Mouse (Mus musculus): ENCODE results near the gene Zfp57. TPM values are rescaled to one million over a fixed set of nuclear protein-coding genes. Genes with fewer than 3 reads are reported as not detected.

The Zfp57 gene
- total and polyA plus RNA-seq, 3 experiments = 0.70 to 2.1 (median 2.0) TPM

DNA sequence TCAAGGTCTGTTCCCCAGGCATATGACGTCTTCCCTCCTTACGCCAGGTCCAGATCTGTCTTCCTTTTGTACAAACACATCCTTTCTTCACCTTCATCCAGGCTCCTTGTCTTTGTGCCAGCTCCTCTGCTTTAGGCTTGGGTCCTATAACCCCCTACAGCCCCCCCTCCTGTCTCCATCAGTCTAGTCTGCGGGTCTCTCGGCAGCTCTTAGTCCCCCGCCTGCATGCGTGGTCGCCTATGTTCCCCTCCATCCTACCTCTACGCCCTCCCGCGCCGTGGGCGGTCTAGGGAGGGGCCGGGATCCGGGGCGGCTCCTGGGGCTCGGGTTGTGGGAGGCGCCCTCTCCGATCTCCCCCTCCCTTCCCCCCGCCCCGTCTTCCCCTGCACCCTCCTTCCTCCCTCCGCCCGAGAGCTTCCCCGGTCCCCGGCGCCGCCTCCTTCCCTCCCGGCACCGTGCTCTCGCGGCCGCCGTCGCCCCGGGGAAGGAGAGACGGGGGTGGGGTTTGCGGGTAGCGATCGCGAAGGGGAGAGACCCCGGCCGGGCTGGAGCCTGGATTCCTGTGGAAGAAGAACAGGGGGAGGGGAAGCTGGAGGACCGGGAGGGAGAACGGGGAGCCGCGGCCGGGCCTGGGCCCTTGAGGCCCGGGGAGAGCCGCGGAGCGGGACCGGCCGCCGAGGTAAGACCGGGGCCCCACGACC is 44.8 kb downstream of the Zfp57 start, which contains the start of gene Gabbr1:
Gene Gabbr1, plus strand, starts transcription at position 356 of the 701 bp plus-strand sequence.
- DNase-seq = peak; percentile 90

DNA sequence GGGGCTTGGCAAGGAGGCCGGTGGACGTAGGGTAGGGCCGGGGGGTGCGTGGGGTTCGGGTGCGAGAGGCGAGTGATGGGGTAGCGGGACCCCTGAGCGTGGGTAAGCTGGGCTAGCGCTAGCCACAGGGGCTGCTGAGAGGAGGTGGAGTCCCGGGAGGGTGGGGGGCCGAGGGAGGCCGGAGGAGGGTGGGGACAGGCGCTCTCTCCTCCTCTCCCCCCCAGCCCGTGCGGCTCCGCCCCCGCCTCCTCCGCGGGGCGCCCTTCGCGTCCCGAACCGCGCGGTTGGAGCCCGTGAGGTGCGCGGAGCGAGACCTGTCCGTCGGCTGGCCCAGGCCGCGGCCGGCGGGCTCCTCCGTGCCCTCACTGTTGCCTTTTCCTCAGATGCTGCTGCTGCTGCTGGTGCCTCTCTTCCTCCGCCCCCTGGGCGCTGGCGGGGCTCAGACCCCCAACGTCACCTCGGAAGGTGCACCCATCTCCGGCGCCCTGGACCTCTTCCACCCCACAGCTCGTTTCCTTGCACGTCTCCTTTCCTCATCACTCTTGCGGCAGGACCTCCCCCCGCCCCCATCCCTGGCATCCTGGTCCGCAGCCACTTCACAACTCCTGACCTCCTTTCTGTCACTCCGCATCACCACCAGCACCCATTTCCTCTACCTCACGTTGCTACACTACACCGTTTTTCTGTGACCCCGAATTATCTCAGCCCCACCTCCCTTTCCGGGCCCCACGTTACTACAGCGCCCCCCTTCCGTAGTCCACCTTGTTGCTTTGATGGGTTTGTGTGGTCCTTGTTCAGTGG is 45.5 kb downstream of the Zfp57 start:
- peak; percentile 82 for DNase-seq

DNA sequence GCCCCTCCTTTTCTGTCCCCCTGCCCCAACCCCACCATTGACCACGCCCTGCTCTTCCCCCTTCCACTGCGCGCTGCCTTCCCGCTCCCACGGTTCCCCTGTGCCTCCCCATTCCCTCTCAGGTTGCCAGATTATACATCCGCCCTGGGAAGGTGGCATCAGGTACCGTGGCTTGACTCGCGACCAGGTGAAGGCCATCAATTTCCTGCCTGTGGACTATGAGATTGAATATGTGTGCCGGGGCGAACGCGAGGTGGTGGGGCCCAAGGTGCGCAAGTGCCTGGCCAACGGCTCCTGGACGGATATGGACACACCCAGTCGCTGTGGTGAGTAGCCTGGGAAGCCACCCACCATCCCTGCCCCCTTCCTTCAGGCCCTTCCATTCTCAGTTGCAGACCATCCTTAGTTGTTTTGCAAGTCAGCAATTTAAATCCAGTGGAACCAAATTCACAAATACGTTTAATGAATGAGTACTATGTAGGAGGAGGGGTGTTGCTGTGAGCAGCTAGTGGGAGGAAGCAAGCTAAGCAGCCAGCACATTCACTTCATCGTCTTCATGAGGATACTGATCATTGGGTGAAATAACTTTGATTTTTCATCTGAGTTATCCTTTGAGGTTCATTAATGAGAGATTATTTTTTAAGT is 46.5 kb downstream of the Zfp57 start:
- DNase-seq = no peak

DNA sequence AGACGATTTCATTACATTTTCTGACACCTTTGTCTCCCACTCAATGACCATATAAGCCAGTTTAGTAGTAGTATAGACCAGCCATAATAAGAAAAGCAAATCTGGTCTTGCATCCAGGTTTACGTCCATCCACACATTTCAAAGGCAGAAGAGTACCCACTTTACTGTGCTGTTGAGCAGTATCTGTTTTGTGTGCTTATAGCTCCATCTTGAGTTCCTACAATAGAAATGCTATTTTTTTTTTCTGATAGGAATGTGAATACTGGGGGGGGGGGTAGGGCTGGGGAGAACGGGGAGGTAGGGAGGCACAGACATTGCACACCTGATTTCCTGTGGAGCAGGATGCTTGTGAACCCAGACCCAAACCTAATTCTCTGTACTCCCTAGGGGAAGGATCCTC is 47.0 kb downstream of the Zfp57 start:
- no peak for DNase-seq

DNA sequence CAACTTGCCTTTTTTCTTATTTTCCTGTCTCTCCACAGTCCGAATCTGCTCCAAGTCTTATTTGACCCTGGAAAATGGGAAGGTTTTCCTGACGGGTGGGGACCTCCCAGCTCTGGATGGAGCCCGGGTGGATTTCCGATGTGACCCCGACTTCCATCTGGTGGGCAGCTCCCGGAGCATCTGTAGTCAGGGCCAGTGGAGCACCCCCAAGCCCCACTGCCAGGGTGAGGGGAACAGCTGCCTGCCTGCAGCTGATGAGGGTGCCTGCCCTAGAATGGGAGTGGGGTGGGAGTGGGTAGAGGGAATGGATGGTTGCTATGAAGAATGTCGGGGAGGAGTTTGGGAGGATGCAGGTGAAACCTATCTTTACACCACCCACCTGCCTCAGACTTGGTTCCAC is 47.4 kb downstream of the Zfp57 start:
- no peak for DNase-seq

DNA sequence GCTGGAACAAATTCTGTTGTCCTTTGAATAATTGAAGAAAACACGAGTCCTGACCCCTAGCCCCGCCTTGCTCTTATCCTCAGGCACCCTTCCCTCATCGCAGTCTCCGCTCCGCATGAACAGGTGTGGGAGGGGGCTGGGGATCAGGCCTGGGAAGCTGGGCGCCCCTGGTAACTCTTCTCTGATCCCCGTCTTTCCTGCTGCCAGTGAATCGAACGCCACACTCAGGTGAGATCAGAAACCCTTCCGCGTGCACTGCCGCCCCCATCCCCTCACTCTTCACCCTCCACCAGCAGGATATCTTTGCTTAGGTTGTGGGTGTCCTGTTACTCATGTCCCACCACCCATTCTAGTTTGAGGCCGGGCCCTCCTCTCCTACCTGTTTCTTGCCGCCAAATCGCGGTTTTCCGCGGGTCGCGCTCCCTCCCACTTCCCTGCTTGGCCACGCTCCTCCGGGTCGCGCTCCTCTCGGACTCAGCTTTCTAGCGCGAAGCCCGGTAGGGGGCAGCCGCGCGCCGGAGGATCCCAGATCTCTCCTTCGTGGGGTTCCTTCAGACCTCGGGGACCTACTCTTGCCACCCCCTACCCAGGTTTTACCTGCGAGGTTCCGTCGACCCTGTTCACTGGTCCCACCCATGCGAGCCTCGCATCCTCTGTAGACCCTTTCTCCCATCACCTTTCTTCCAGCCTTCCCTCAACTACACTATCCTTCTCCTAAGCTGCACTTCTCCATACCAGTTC is 48.8 kb downstream of the Zfp57 start:
- DNase-seq = peak; percentile 77

DNA sequence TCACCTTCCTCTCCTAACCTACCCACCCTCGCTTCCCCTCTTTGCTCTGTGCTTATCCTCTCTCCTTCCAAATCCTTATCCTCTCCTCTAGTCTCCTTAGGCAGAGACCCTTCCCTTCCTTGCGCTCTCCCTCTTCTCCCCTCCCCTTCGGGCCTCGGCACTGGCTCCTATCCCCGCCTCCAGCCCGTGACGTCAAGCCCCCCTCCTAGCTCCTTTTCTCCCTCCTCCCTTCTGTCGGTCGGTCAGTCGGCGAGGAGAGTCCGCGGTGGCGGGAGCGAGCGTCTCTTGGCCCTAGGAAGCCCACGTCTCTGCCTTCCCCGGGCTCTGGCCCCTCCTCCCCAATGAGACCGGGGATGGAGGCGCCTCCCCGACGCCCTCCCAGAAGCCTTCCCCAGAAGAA is 49.4 kb downstream of the Zfp57 start:
- peak; percentile 89 for DNase-seq

DNA sequence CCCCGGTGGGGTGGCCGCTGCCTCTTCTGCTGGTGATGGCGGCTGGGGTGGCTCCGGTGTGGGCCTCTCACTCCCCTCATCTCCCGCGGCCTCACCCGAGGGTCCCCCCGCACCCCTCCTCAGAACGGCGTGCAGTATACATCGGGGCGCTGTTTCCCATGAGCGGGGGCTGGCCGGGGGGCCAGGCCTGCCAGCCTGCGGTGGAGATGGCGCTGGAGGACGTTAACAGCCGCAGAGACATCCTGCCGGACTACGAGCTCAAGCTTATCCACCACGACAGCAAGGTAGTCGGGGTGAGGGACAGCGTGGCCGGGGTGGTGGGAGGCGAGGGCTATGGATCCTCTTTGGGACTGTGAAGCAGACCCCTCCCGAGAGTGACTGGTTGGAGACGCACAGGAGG is 49.9 kb downstream of the Zfp57 start:
- no peak for DNase-seq

DNA sequence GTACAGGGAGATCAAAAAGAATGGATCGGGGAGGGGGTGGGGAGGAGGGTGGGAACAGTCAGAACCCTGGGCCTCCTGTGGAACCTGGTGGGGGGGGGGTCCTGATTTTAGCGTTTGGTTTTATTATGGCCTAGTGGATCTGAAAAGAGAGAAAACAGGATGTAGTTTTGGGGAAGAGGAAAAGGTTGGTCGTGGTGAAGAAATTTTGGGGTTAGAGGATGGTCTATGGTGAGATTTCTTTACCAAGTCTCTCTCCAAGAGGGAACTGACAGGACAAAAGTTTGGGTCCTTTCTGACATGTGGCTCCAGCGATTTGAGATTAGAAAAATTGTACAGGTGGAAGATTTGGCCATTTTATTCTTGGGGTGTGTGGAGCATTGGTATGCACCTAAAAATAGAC is 50.8 kb downstream of the Zfp57 start:
- no peak for DNase-seq

DNA sequence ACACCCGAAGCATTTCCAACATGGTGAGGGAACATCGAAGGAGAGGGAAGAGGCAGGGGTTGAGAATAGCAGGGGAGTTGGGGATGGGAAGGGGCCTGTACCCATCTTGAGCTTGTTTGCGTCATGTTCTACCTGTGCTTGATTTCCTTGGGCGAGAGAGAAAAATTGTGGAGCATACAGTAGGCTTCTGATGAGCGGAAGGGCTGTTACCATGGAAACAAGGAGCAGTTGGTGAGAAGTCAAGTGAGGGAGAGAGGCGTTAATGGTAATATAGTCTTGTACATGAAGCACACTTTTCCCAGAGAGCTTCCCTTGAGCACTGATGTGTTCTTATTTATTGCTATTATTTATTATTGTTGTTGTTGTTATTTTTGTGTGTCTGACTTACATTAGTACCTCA is 56.0 kb downstream of the Zfp57 start:
- no peak for DNase-seq

Other genes with a start within 250 kb of the Zfp57 start
- not detected for gene H2-M10.5, start 228.3 kb upstream of the Zfp57 start, total RNA-seq (2021)
- not detected in 2 replicates for gene H2-M10.5, start 228.3 kb upstream of the Zfp57 start, polyA plus RNA-seq (2012; rRNA removed)
- gene H2-M10.6, start 189.0 kb upstream of the Zfp57 start, total RNA-seq (2021) = not detected
- not detected in 2 replicates for gene H2-M10.6, start 189.0 kb upstream of the Zfp57 start, polyA plus RNA-seq (2012; rRNA removed)
- 10 to 100 TPM; 49.1 to 54.6 TPM for gene Trim26, start 164.0 kb upstream of the Zfp57 start, total RNA-seq (2021)
- gene Trim26, start 164.0 kb upstream of the Zfp57 start, polyA plus RNA-seq (2012; rRNA removed) = 38.8 and 40.9 TPM in 2 replicates
- gene Trim15, start 134.0 kb upstream of the Zfp57 start, total RNA-seq (2021) = not detected
- not detected in 2 replicates for gene Trim15, start 134.0 kb upstream of the Zfp57 start, polyA plus RNA-seq (2012; rRNA removed)
- under 1 TPM; 0.12 to 0.14 TPM for gene Trim10, start 131.6 kb upstream of the Zfp57 start, total RNA-seq (2021)
- gene Trim10, start 131.6 kb upstream of the Zfp57 start, polyA plus RNA-seq (2012; rRNA removed) = 0.04 TPM in 1 of 2 replicates, not detected in the other
- 1 to 10 TPM in 1 of 2 experiments, under 1 TPM in 1; 0.23 to 1.3 TPM for gene Trim40, start 111.0 kb upstream of the Zfp57 start, total RNA-seq (2021)
- 0.33 and 0.86 TPM in 2 replicates for gene Trim40, start 111.0 kb upstream of the Zfp57 start, polyA plus RNA-seq (2012; rRNA removed)
- gene Trim31, start 103.0 kb upstream of the Zfp57 start, total RNA-seq (2021) = not detected
- gene Trim31, start 103.0 kb upstream of the Zfp57 start, polyA plus RNA-seq (2012; rRNA removed) = not detected in 2 replicates
- under 1 TPM; 0.35 to 0.49 TPM for gene Rnf39, start 58.2 kb upstream of the Zfp57 start, total RNA-seq (2021)
- 0.29 and 2.1 TPM in 2 replicates for gene Rnf39, start 58.2 kb upstream of the Zfp57 start, polyA plus RNA-seq (2012; rRNA removed)
- gene Ppp1r11, start 49.4 kb upstream of the Zfp57 start, total RNA-seq (2021) = 100 to 1,000 TPM; 104 to 111 TPM
- gene Ppp1r11, start 49.4 kb upstream of the Zfp57 start, polyA plus RNA-seq (2012; rRNA removed) = 21.4 and 23.1 TPM in 2 replicates
- 10 to 100 TPM; 41.1 to 41.6 TPM for gene Znrd1, start 42.6 kb upstream of the Zfp57 start, total RNA-seq (2021)
- 11.6 and 12.8 TPM in 2 replicates for gene Znrd1, start 42.6 kb upstream of the Zfp57 start, polyA plus RNA-seq (2012; rRNA removed)
- 10 to 100 TPM; 12.4 to 14.8 TPM for gene Znrd1as, start 42.6 kb upstream of the Zfp57 start, total RNA-seq (2021)
- 0.32 and 0.57 TPM in 2 replicates for gene Znrd1as, start 42.6 kb upstream of the Zfp57 start, polyA plus RNA-seq (2012; rRNA removed)
- not detected for gene 2410137M14Rik, start 19.9 kb upstream of the Zfp57 start, total RNA-seq (2021)
- not detected in 2 replicates for gene 2410137M14Rik, start 19.9 kb upstream of the Zfp57 start, polyA plus RNA-seq (2012; rRNA removed)
- not detected for gene H2-M5, start 11.6 kb upstream of the Zfp57 start, total RNA-seq (2021)
- gene H2-M5, start 11.6 kb upstream of the Zfp57 start, polyA plus RNA-seq (2012; rRNA removed) = not detected in 2 replicates
- not detected for gene Mog, start 22.2 kb downstream of the Zfp57 start, total RNA-seq (2021)
- gene Mog, start 22.2 kb downstream of the Zfp57 start, polyA plus RNA-seq (2012; rRNA removed) = not detected in 2 replicates
- 10 to 100 TPM; 22.5 to 25.7 TPM for gene Gabbr1, start 44.8 kb downstream of the Zfp57 start, total RNA-seq (2021)
- 28.3 and 29.1 TPM in 2 replicates for gene Gabbr1, start 44.8 kb downstream of the Zfp57 start, polyA plus RNA-seq (2012; rRNA removed)
- gene Olfr90, start 87.3 kb downstream of the Zfp57 start, total RNA-seq (2021) = not detected
- gene Olfr90, start 87.3 kb downstream of the Zfp57 start, polyA plus RNA-seq (2012; rRNA removed) = not detected in 2 replicates
- not detected for gene Olfr91, start 97.1 kb downstream of the Zfp57 start, total RNA-seq (2021)
- gene Olfr91, start 97.1 kb downstream of the Zfp57 start, polyA plus RNA-seq (2012; rRNA removed) = not detected in 2 replicates
- gene Olfr92, start 118.9 kb downstream of the Zfp57 start, total RNA-seq (2021) = not detected
- not detected in 2 replicates for gene Olfr92, start 118.9 kb downstream of the Zfp57 start, polyA plus RNA-seq (2012; rRNA removed)
- not detected for gene Olfr93, start 160.3 kb downstream of the Zfp57 start, total RNA-seq (2021)
- not detected in 2 replicates for gene Olfr93, start 160.3 kb downstream of the Zfp57 start, polyA plus RNA-seq (2012; rRNA removed)
- not detected for gene Ubd, start 192.7 kb downstream of the Zfp57 start, total RNA-seq (2021)
- not detected in 2 replicates for gene Ubd, start 192.7 kb downstream of the Zfp57 start, polyA plus RNA-seq (2012; rRNA removed)
- gene Olfr94, start 199.8 kb downstream of the Zfp57 start, total RNA-seq (2021) = not detected
- not detected in 2 replicates for gene Olfr94, start 199.8 kb downstream of the Zfp57 start, polyA plus RNA-seq (2012; rRNA removed)
- not detected for gene Olfr95, start 212.0 kb downstream of the Zfp57 start, total RNA-seq (2021)
- not detected in 2 replicates for gene Olfr95, start 212.0 kb downstream of the Zfp57 start, polyA plus RNA-seq (2012; rRNA removed)
- gene Olfr96, start 219.0 kb downstream of the Zfp57 start, total RNA-seq (2021) = not detected
- gene Olfr96, start 219.0 kb downstream of the Zfp57 start, polyA plus RNA-seq (2012; rRNA removed) = not detected in 2 replicates
- not detected for gene Olfr97, start 236.2 kb downstream of the Zfp57 start, total RNA-seq (2021)
- not detected in 2 replicates for gene Olfr97, start 236.2 kb downstream of the Zfp57 start, polyA plus RNA-seq (2012; rRNA removed)